Mouse (Mus musculus) ovary, postnatal 10 days (tissue): ENCODE data around the gene Mpp1.
"Not testable (repeated sequence)": the region's sequence is repeated elsewhere in the genome, so short reads cannot be mapped to it uniquely, and the experiment has no call there.

Experiments used
- DNase-seq: peaks from one replicate; pipeline ENCODE4 v3.0.0; 2022; ENCODE audit warnings: low spot score

Mpp1 gene

GRCm38 (mm10) chrX:75130467-75131160 is at the start of gene Mpp1:
Gene Mpp1 (minus strand): TSS chrX:75131016.
- peak; percentile 38 for DNase-seq

DNA sequence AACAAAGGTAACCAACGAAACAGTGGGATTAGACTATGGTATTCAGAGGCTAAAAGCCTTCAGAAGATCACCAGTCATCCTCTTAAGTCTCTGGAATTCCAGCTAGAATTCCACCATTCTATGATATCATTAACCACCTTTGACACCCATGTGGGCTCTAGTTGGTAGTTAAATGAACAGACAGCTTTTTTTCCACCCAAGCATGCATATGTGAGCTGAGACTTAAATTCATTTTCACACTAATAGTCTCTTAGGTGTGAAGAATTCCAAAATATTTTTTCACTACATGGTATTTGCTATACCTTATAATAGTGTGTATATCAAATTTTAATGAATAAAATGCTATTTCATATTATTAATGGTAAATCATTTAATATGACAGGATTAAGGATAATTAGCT is 32.9 kb upstream of the Mpp1 start, which contains the start of gene Smim9:
TSS of gene Smim9 (minus strand) at position 101 of the 400 bp plus-strand sequence.
- no peak for DNase-seq

GRCm38 (mm10) chrX:75155576-75156243 is 24.9 kb upstream of the Mpp1 start:
- no peak for DNase-seq

- DNase-seq: no peak
These were observed 21.4 kb upstream of the Mpp1 start for GRCm38 (mm10) chrX:75152249-75152648.

DNA sequence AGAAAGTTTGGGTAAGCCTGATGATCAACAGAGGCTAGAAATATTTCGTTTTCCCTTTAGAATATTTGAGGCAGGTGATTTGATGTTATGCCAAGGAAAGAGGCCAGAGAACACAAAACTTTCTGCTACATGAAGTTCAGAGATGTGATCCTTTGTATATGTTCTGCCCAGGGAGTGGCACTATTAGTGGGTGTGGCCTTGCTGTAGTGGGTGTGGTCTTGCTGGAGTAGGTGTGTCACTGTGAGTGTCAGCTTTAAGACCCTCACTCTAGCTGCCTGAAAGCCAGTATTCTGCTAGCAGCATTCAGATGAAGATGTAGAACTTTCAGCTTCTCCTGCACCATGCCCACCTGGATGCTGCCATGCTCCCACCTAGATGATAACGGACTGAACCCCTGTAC is 19.5 kb upstream of the Mpp1 start:
- no peak for DNase-seq

DNA sequence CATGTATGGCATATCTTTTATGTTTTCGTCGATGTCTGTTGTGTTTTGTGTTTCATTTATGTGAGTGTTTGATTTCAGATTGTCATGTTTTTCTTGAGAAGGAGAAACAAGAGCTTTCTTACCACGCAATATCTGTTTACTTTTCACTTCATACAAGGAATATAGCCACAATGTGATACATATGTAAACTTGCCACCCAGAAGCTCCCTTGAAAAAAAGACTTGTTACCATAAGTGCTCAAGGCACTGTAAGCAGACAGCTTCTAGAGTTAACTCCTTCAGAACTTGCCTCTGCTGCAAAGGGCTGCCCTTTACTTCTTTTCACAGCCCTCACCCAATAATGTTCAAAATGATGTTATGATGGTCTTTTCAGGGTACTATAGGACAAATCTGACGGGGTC is 17.6 kb upstream of the Mpp1 start:
- no peak for DNase-seq

- not testable (repeated sequence) for DNase-seq
These were observed 12.3 kb upstream of the Mpp1 start for GRCm38 (mm10) chrX:75143124-75143555.

- no peak for DNase-seq
These were observed 7.4 kb upstream of the Mpp1 start for GRCm38 (mm10) chrX:75138182-75138581.

- no peak for DNase-seq
These were observed 6.9 kb upstream of the Mpp1 start for GRCm38 (mm10) chrX:75137729-75138128.

GRCm38 (mm10) chrX:75136938-75137337 is 6.1 kb upstream of the Mpp1 start:
- DNase-seq: no peak

GRCm38 (mm10) chrX:75129474-75129873 is 1.3 kb downstream of the Mpp1 start:
- no peak for DNase-seq

DNA sequence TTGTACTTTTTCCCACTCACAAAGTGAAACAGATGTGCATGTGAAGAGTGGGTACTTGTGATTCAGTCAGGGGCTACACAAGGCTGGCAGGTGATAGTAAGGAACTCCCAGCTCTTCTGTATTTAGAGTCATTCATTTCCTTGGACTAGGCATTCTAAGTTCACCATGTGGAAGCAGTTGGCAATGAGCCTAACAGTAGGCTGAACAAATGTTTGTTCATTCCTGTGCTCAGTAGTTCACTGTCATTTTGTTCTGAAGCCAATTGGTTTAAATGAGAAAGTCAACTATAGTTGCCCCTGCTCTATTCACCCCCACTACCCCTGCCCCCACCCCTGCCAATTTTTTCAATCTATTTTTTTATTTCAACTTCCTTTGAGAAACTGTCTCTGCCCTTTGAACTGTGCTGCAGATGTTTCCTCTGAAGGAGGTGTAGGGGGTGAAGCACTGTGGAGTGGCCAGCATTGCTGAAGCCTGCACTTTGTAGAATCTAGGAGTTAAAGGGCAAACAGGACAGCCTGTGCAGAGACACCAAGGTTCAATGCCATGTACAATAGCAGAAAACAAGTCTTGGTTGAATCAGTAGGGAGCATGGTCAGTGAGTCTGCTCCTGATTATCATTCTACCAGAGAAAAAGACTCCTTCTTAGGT is 2.4 kb downstream of the Mpp1 start:
- no peak for DNase-seq

DNA sequence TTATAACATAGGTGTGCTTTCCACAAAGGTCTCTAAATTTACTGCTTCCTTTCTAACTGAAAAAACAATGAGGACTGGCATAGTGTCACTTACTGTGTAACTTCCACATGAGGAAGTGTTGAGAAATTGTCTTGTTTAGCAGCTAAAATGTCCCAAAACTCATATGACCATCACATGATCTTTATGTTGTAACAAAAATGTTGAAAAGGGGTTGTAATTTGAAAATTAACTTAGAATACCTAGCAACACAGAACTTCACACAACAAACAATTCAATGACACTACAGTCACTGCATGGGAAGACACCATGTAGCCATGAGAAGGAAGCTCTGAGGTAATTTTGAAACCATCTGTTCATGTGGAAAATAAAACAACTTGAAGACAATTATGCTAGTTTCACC is 3.9 kb downstream of the Mpp1 start:
- DNase-seq: no peak

DNA sequence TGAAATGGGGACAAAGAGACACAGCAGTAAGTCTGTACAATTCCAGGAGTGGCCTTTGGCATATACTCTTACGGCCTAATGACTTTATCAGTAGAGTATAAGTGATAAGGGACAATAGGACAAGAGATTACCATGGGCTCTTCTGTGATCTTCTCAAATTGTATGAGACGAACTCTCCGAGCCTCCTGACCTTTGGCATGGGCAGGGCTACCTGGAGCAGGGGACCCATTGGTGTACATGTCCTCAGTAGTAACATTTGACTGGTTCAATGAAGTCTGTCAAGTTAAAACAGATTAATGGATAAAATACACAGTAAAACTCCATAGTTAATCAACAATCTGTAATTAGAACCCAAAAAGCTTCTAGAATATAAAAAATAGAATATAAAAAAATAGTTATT is 5.2 kb downstream of the Mpp1 start:
- no peak for DNase-seq

DNA sequence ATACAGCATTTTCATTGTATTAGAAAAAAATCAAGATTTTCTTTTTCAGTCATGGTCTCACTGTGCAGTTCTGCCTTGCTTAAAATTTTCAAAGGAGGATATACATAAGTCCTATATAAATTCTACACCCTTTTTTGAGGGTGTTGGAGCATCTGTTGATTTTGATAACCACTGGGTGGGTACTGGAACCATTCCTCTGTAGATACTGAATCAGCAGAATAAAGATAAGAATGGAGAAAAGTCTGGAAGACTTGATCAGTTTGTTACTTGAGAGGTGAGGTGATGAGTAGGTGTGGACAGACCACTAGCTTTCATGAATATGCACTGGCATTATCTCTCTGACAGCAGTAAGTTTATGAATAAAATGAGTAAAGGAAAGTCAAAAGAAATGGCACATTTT is 15.3 kb downstream of the Mpp1 start:
- no peak for DNase-seq

DNA sequence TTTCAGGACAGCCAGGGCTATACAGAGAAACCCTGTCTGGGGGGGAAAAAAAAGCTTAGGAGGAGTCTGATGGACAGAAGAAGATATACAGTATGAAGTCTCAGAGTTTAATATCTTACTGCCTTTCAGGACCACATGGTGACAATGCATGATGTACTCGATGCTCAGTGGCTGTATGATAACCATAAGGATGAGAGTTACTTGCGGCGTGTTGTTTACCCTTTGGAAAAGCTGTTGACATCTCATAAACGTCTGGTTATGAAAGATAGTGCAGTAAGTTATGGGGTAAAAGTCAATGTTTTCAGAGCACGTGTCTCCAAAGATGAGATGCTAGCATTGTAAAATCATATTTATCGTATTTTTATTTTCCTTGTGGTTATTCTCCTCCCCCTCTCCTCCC is 28.5 kb downstream of the Mpp1 start:
- no peak for DNase-seq

DNA sequence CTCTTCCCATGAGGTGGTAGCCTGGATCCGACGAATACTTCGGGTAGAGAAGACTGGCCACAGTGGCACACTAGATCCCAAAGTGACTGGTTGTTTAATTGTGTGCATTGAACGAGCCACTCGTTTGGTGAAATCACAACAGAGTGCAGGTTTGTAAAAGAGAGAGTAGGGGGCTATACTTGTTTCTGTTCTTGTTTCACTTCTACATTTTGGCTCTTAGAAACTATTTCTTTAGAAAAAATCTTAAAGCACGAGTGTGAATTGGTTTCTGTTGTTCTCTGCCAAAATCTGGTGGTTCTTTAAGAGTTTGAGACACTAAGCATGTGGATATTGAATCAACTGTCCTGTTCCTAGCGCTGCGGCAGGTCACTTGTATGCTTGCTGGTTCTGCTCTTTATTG is 32.0 kb downstream of the Mpp1 start:
- DNase-seq: no peak

GRCm38 (mm10) chrX:75096163-75096770 is 34.5 kb downstream of the Mpp1 start:
- no peak for DNase-seq

DNA sequence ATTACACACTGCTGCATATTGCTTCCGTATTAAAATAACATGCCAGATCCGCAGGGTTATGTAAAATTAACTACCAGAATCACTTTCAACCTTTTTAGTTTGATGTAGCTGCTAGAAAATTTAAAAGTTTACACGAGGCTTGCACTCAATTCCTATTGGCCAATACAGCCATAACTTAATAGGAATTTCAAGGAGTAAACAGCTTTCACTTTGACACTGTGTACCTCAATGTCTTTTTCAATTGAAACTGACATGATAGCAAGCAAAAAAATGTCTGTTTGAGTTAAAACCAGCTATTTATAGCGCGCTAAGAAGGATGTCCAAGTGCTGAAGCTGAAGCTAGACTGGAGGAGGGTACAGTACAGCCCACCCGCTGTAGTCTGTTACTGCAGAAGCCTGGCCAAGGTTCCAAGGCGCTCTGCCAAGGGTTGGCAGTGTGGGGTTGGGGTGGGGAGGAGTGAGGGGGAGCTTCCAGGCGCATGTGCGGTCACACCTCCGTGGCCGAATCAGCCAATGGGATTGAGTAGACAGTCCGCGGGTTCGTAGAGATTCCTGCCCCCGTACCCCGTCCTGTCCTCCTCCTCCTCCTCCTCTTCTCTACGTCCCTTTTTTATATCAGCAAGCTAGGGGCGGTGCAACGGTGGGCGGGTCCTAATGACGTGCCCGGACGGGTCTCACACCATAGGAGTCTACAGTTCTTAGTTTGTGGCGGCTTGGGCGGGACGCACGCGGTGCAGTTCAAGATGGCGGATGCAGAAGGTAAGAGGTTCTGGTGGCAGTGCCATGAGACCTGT is 35.2 kb downstream of the Mpp1 start, which contains the start of gene Dkc1:
TSS of gene Dkc1 (plus strand) at position 486 of the 794 bp plus-strand sequence.
- DNase-seq: peak; percentile 62

DNA sequence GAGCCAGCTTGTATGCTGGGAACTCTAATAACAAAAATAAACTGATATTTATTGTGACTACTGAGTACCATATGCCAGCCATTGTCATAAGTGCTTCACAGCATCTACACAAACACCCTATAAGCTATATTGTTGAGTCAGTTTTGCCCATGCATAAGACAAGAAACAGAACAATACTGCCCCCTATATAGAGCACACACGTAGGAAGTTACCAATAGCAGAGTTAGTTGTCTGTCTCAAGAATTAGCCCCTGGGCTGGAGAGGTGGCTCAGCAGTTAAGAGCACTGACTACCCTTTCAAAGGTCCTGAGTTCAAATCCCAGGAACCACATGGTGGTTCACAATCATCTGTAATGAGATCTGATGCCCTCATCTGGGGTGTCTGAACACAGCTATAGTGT is 45.2 kb downstream of the Mpp1 start:
- DNase-seq: no peak

- DNase-seq: no peak
These were observed 45.9 kb downstream of the Mpp1 start, which contains the start of gene Gab3 for GRCm38 (mm10) chrX:75084774-75085508. Gene Gab3 (minus strand): TSS chrX:75085458.
